Mouse (Mus musculus) lung, embryonic 16.5 days (tissue): ENCODE measurements around the gene Sh3rf3. TPM values are rescaled to one million over a fixed set of nuclear protein-coding genes. Genes with fewer than 3 reads are reported as not detected.

Experiments
- ATAC-seq: fragments of 200-750 bp; cut with Nextera tagmentation; 2 replicates; pipeline ENCODE4 v1.8.0; 2017; ENCODE audit warnings: low read depth, mild to moderate bottlenecking, moderate library complexity
- H3K27ac ChIP-seq: fragments of 300-500 bp; sonication (generic); 2 replicates; pipeline ENCODE4 v1.5.1; 2014; ENCODE audit warnings: mild to moderate bottlenecking, control low read depth, low read length
- H3K27me3 ChIP-seq: fragments of 300-500 bp; sonication (generic); 2 replicates; pipeline ENCODE4 v1.6.1; 2014; ENCODE audit warnings: low read depth, low read length, mixed read lengths; ENCODE audit not compliant: control insufficient read depth, insufficient read depth
- H3K36me3 ChIP-seq: fragments of 300-500 bp; sonication (generic); 2 replicates; pipeline ENCODE4 v1.6.1; 2014; ENCODE audit warnings: low read length; ENCODE audit not compliant: control insufficient read depth, insufficient read depth
- H3K4me1 ChIP-seq: fragments of 300-500 bp; sonication (generic); replicated peaks from 2 replicates; pipeline ENCODE4 v1.6.1; 2014; ENCODE audit warnings: low read length, mixed read lengths; ENCODE audit not compliant: control insufficient read depth, insufficient read depth
- H3K4me2 ChIP-seq: fragments of 300-500 bp; sonication (generic); 2 replicates; pipeline ENCODE4 v1.6.1; 2014; ENCODE audit warnings: low read depth, low read length, control low read depth
- H3K4me3 ChIP-seq: fragments of 300-500 bp; sonication (generic); 2 replicates; pipeline ENCODE4 v1.5.1; 2014; ENCODE audit warnings: mild to moderate bottlenecking, low read length, control low read depth
- H3K9ac ChIP-seq: fragments of 300-500 bp; sonication (generic); 2 replicates; pipeline ENCODE4 v1.6.1; 2014; ENCODE audit warnings: low read length, control low read depth
- H3K9me3 ChIP-seq: fragments of 300-500 bp; sonication (generic); 2 replicates; pipeline ENCODE4 v1.6.1; 2016; ENCODE audit warnings: low read length; ENCODE audit not compliant: control insufficient read depth
- WGBS: fragments of 180-500 bp; shearing (Covaris S2); extraction: QIAGEN DNeasy Blood & Tissue Kit; methylation state at CpG from one replicate; pipeline ENCODE4 v1.1.7; 2014; 5-methylcytosine and 5-hydroxymethylcytosine counted together
- polyA plus RNA-seq: library from polyadenylated mRNA; unstranded; fragments of >200 nt; fragmentation: Nextera tagmentation; extraction: Ambion mirVana; gene quantifications from 2 replicates; pipeline ENCODE4 v1.2.1, GENCODE M21; 2015

The Sh3rf3 gene
- polyA plus RNA-seq = 1.9 and 2.8 TPM in 2 replicates

- no peaks in the 10 kb centered on the region for H3K9me3 ChIP-seq
- H3K4me2 ChIP-seq = peak within 1 kb of the TSS; percentile 59
- peak; percentile 76 for ATAC-seq
- H3K4me1 ChIP-seq = no peaks in the 10 kb centered on the region; the same call in 1 of the 2 replicates
- under 1% methylated on average over 74 of the region's 79 CpGs for WGBS
- peaks cover 18% of the 10 kb centered on the region for H3K27me3 ChIP-seq
- H3K27ac ChIP-seq = peak within 1 kb of the TSS; percentile 56
- peak within 1 kb of the TSS; percentile 57 for H3K4me3 ChIP-seq
- H3K9ac ChIP-seq = peak within 1 kb of the TSS; percentile 74
- H3K36me3 ChIP-seq = no peaks in the 10 kb centered on the region
Measured at GRCm38 (mm10) chr10:58813081-58813800, at the start of gene Sh3rf3. Sh3rf3 (plus strand) TSS chr10:58813359.

DNA sequence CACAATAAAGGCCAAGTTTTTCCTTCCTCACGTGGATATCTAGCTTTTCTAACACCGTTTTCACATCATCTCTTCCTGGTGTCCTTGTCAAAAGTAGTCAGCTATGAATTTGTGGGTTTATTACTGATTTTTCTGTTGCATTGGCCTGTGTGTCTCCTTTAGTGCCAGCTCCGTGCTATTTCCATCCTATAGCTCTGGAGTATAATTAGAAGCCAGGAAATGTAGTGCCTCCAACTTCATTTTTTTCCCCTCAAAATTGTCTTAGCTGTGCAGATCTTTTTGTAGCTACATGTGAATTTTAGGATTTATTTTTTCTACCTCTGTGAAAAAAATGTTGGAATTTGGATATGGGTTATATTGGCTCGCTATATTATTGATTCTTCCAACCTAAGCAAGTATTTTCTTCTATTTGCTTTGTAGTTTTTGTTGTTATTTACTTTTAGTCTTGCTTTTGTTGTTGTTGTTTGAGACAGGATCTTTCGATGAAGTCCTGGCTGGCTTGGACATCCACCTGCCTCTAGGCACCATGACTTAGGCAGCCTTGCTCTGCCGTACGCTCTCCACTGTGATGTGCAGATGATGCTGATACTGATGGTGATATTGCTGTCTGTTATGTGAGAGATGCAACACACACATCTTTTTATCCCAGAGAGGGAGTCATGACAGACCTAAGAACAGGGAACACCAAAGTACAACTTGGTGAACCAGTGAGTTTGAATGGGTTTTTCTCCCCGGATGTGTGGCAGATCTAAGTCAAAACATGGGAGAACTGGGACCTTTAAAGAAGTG is 24.5 kb upstream of the Sh3rf3 start:
- Histone ChIP-seq H3K4me3 (no peak overlapping the region), H3K27ac (no peak overlapping the region), H3K4me2 (no peak overlapping the region), H3K9me3 (no peaks in the 10 kb centered on the region), H3K4me1 (no peaks in the 10 kb centered on the region), H3K36me3 (no peaks in the 10 kb centered on the region), H3K27me3 (no peaks in the 10 kb centered on the region), H3K9ac (no peak overlapping the region)
- no peak for ATAC-seq
- 85% methylated on average over 8 of the region's 8 CpGs for WGBS

GRCm38 (mm10) chr10:58797555-58797954 is 15.6 kb upstream of the Sh3rf3 start:
- Histone ChIP-seq H3K4me3 (no peak overlapping the region), H3K4me2 (no peak overlapping the region), H3K36me3 (no peaks in the 10 kb centered on the region), H3K4me1 (no peaks in the 10 kb centered on the region), H3K9me3 (no peaks in the 10 kb centered on the region), H3K27ac (no peak overlapping the region), H3K9ac (no peak overlapping the region), H3K27me3 (no peaks in the 10 kb centered on the region)
- no peak for ATAC-seq
- 65% methylated on average over 8 of the region's 8 CpGs for WGBS

GRCm38 (mm10) chr10:58798156-58798555 is 15.0 kb upstream of the Sh3rf3 start:
- ATAC-seq = no peak
- Histone ChIP-seq H3K27ac (no peak overlapping the region), H3K27me3 (no peaks in the 10 kb centered on the region), H3K9me3 (no peaks in the 10 kb centered on the region), H3K9ac (no peak overlapping the region), H3K4me3 (no peak overlapping the region), H3K36me3 (no peaks in the 10 kb centered on the region), H3K4me2 (no peak overlapping the region), H3K4me1 (no peaks in the 10 kb centered on the region)
- 71% methylated on average over 3 of the region's 3 CpGs for WGBS

DNA sequence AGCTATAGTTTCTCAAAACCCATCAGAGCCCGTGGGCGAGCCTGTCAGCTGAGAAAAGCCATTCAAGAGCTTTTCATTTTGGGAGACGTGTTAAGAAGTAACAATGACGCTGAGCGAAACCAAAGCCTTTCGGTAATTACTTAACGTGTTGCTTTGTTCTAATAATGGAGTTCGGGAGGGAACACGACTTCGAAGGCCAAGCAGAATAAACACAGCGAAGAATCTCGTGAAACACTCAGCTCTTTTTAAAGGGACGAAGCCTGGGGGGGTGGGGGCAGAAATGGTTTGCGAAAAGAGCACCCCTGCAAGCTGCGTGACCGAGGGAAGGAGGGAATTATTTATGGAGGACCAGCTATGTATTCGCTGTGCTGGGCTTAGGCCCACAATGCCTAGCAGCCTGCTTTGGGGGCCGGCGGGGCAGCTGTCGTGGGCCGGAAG is 12.1 kb upstream of the Sh3rf3 start:
- H3K36me3 ChIP-seq = no peaks in the 10 kb centered on the region
- no peaks in the 10 kb centered on the region for H3K27me3 ChIP-seq
- no peak overlapping the region for H3K9ac ChIP-seq
- no peaks in the 10 kb centered on the region for H3K4me1 ChIP-seq
- H3K4me2 ChIP-seq = no peak overlapping the region
- 76% methylated on average over 21 of the region's 21 CpGs for WGBS
- H3K9me3 ChIP-seq = no peaks in the 10 kb centered on the region
- ATAC-seq = no peak
- no peak overlapping the region for H3K27ac ChIP-seq
- no peak overlapping the region for H3K4me3 ChIP-seq

- Histone ChIP-seq H3K27ac (no peak overlapping the region), H3K9me3 (no peaks in the 10 kb centered on the region), H3K27me3 (no peaks in the 10 kb centered on the region), H3K4me3 (no peak overlapping the region), H3K9ac (no peak overlapping the region), H3K4me1 (no peaks in the 10 kb centered on the region), H3K36me3 (no peaks in the 10 kb centered on the region), H3K4me2 (no peak overlapping the region)
- WGBS = 35% methylated on average over 1 of the region's 1 CpGs
- no peak for ATAC-seq
Measured at GRCm38 (mm10) chr10:58802391-58802790, 10.8 kb upstream of the Sh3rf3 start.

GRCm38 (mm10) chr10:58807956-58808355 is 5.2 kb upstream of the Sh3rf3 start:
- Histone ChIP-seq H3K4me1 (no peaks in the 10 kb centered on the region), H3K4me2 (no peak overlapping the region), H3K4me3 (no peak overlapping the region), H3K36me3 (no peaks in the 10 kb centered on the region), H3K27me3 (peaks cover 3% of the 10 kb centered on the region; the same call in 1 of the 2 replicates), H3K9ac (no peak overlapping the region), H3K27ac (no peak overlapping the region), H3K9me3 (no peaks in the 10 kb centered on the region)
- ATAC-seq = no peak
- 32% methylated on average over 3 of the region's 3 CpGs for WGBS

GRCm38 (mm10) chr10:58810181-58810580 is 3.0 kb upstream of the Sh3rf3 start:
- H3K27ac ChIP-seq = no peak overlapping the region
- peaks cover 18% of the 10 kb centered on the region for H3K27me3 ChIP-seq
- no peaks in the 10 kb centered on the region for H3K36me3 ChIP-seq
- H3K4me1 ChIP-seq = no peaks in the 10 kb centered on the region; the same call in 1 of the 2 replicates
- no peak for ATAC-seq
- H3K4me2 ChIP-seq = no peak overlapping the region
- 58% methylated on average over 5 of the region's 5 CpGs for WGBS
- no peak overlapping the region for H3K9ac ChIP-seq
- no peak overlapping the region for H3K4me3 ChIP-seq
- H3K9me3 ChIP-seq = no peaks in the 10 kb centered on the region
